Mouse (Mus musculus): Measurements from ENCODE around the gene Bag5.

DNA sequence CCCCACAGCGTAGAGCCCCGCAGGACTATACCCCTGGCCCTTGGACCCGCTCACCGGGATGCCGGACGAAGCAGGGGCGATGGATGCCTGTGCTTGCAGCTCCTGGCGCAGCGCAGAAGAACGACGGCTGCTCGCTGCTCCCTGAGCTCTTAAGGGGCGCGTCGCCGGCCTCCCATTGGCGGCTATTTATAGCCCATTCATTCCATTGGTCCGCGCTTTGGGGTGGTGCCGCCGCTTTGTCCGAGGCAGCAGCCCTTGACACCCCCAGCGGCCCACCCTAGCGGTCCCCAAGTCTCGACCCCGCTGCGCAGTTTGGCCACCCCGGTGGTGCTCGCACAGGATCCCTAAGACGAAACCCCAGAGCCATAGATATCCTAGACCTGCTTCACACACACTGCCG, 40.9 kb downstream of the Bag5 start, which contains the start of gene Ckb:
- TF ChIP-seq CTCF (IDR thresholded peaks at IDR 0.05; ENCODE audit: control insufficient read depth, insufficient read depth, low read length) (no peak), POLR2A (IDR thresholded peaks at IDR 0.05; ENCODE audit: borderline replicate concordance, control insufficient read depth, low read depth, low read length) (0 out of 2 replicates have a peak, but pooled peaks have one; percentile 20)
